Mouse (Mus musculus) CH12.LX (cell line): Measurements from ENCODE around the gene Gm5741. TPM values are rescaled to one million over a fixed set of nuclear protein-coding genes. Genes with fewer than 3 reads are reported as not detected.
"Not testable (repeated sequence)": the region's sequence is repeated elsewhere in the genome, so short reads cannot be mapped to it uniquely, and the experiment has no call there.

Experiments
- DNase-seq: peaks from one replicate; pipeline ENCODE4 v3.0.0-alpha.2; 2013; ENCODE audit errors: extremely low read depth
- H3K27ac ChIP-seq: 2 replicates; pipeline ENCODE4 v1.5.1; 2012; ENCODE audit warnings: low read depth, mild to moderate bottlenecking, control low read depth, moderate library complexity; ENCODE audit not compliant: insufficient read depth
- H3K27me3 ChIP-seq: replicated peaks from 2 replicates; pipeline ENCODE3; 2012; ENCODE audit warnings: inconsistent platforms
- H3K36me3 ChIP-seq, 2 experiments: replicated peaks in 1 of 2; 2 replicates each; pipeline versions ENCODE3 to v1.6.1; 2012; ENCODE audit warnings: inconsistent platforms in 1 of 2, low read length in 1 of 2, mild to moderate bottlenecking in 1 of 2, mixed read lengths in 1 of 2, moderate library complexity in 1 of 2; ENCODE audit not compliant: control insufficient read depth in 1 of 2, insufficient read depth in 1 of 2
- H3K4me1 ChIP-seq, 2 experiments: 2 replicates each; pipeline ENCODE4 v1.6.1; 2012; ENCODE audit warnings: inconsistent platforms in 1 of 2, moderate library complexity in 1 of 2; ENCODE audit not compliant: insufficient read depth in 2 of 2, control insufficient read depth in 1 of 2
- H3K4me2 ChIP-seq: 2 replicates; pipeline ENCODE4 v1.6.1; 2012; ENCODE audit warnings: low read depth, mild to moderate bottlenecking, control low read depth; ENCODE audit not compliant: poor library complexity, insufficient read depth, severe bottlenecking
- H3K4me3 ChIP-seq, 3 experiments: fragments of 150-350 bp in 1 of 3; sonication (generic) in 1 of 3; replicated peaks in 1 of 3; 2 replicates each; pipeline versions ENCODE3 to v1.5.1; 2011 to 2012; ENCODE audit warnings: low read depth in 2 of 3, low read length in 2 of 3, mild to moderate bottlenecking in 2 of 3, moderate library complexity in 2 of 3, control low read depth in 1 of 3, improper control_type of control experiment in 1 of 3, inconsistent platforms in 1 of 3, mixed read lengths in 1 of 3; ENCODE audit not compliant: poor library complexity in 1 of 3
- H3K79me2 ChIP-seq: replicated peaks from 2 replicates; pipeline ENCODE4 v1.6.1; 2012; ENCODE audit warnings: mild to moderate bottlenecking, moderate library complexity; ENCODE audit not compliant: control insufficient read depth, poor library complexity, insufficient read depth, severe bottlenecking; ENCODE audit errors: extremely low read depth
- H3K9ac ChIP-seq: 2 replicates; pipeline ENCODE4 v1.6.1; 2012; ENCODE audit warnings: low read depth, mild to moderate bottlenecking, control low read depth, moderate library complexity; ENCODE audit not compliant: insufficient read depth
- H3K9me3 ChIP-seq: replicated peaks from 2 replicates; pipeline ENCODE3; 2012; ENCODE audit warnings: low read length, inconsistent platforms, mixed read lengths
- BHLHE40 ChIP-seq: IDR thresholded peaks from 2 replicates; pipeline ENCODE4 v1.6.1; 2011; ENCODE audit warnings: mild to moderate bottlenecking, low read depth, low read length, improper control_type of control experiment
- CHD1 ChIP-seq: IDR thresholded peaks from 2 replicates; pipeline ENCODE4 v1.6.1; 2012; ENCODE audit warnings: low read depth, low read length, improper control_type of control experiment, inconsistent platforms
- E2F4 ChIP-seq: IDR thresholded peaks from 2 replicates; pipeline ENCODE4 v1.6.1; 2011; ENCODE audit warnings: low read depth, low read length, improper control_type of control experiment; ENCODE audit not compliant: insufficient replicate concordance
- EP300 ChIP-seq: IDR thresholded peaks from 2 replicates; pipeline ENCODE4 v1.6.1; 2011; ENCODE audit warnings: low read length, improper control_type of control experiment
- HCFC1 ChIP-seq: IDR thresholded peaks from 2 replicates; pipeline ENCODE4 v1.6.1; 2012; ENCODE audit warnings: low read depth, mild to moderate bottlenecking, inconsistent platforms, low read length, improper control_type of control experiment
- KAT2A ChIP-seq: IDR thresholded peaks from 2 replicates; pipeline ENCODE4 v1.6.1; 2012; ENCODE audit warnings: low read length, improper control_type of control experiment, inconsistent platforms; ENCODE audit not compliant: insufficient replicate concordance
- MAFK ChIP-seq: IDR thresholded peaks from 2 replicates; pipeline ENCODE4 v1.6.1; 2011; ENCODE audit warnings: low read length, improper control_type of control experiment; ENCODE audit not compliant: insufficient replicate concordance
- MAX ChIP-seq: IDR thresholded peaks from 2 replicates; pipeline ENCODE4 v1.6.1; 2011; ENCODE audit warnings: low read length, improper control_type of control experiment
- MAZ ChIP-seq: IDR thresholded peaks from 2 replicates; pipeline ENCODE4 v1.6.1; 2012; ENCODE audit warnings: low read depth, mild to moderate bottlenecking, inconsistent platforms, low read length, improper control_type of control experiment, moderate library complexity
- MEF2A ChIP-seq: IDR thresholded peaks from 2 replicates; pipeline ENCODE4 v1.6.1; 2014; ENCODE audit warnings: low read depth, mild to moderate bottlenecking, inconsistent platforms, low read length, improper control_type of control experiment, borderline replicate concordance
- NELFE ChIP-seq: IDR thresholded peaks from 2 replicates; pipeline ENCODE4 v1.6.1; 2011; ENCODE audit warnings: low read depth, low read length, improper control_type of control experiment
- PAX5 ChIP-seq: IDR thresholded peaks from 2 replicates; pipeline ENCODE4 v1.6.1; 2012; ENCODE audit warnings: low read length, inconsistent platforms, mixed read lengths
- POLR2A ChIP-seq: IDR thresholded peaks from 2 replicates; pipeline ENCODE4 v1.6.1; 2011; ENCODE audit warnings: low read depth, mild to moderate bottlenecking, improper control_type of control experiment, low read length
- SIN3A ChIP-seq: IDR thresholded peaks from 2 replicates; pipeline ENCODE4 v1.6.1; 2012; ENCODE audit warnings: low read length, improper control_type of control experiment, inconsistent platforms
- SMC3 ChIP-seq: IDR thresholded peaks from 2 replicates; pipeline ENCODE4 v1.6.1; 2011; ENCODE audit warnings: low read depth, low read length, improper control_type of control experiment
- TBP ChIP-seq: conservative IDR thresholded peaks from 2 replicates; pipeline ENCODE4 v1.6.1; 2011; ENCODE audit warnings: low read depth, low read length, improper control_type of control experiment
- USF1 ChIP-seq: IDR thresholded peaks from 2 replicates; pipeline ENCODE4 v1.6.1; 2014; ENCODE audit warnings: low read depth, mild to moderate bottlenecking, inconsistent platforms, low read length, improper control_type of control experiment
- ZC3H11A ChIP-seq: IDR thresholded peaks from 2 replicates; pipeline ENCODE4 v1.6.1; 2012; ENCODE audit warnings: low read depth, mild to moderate bottlenecking, inconsistent platforms, low read length, improper control_type of control experiment
- ZMIZ1 ChIP-seq: IDR thresholded peaks from 2 replicates; pipeline ENCODE4 v1.6.1; 2012; ENCODE audit warnings: low read depth, mild to moderate bottlenecking, inconsistent platforms, low read length, improper control_type of control experiment
- dilution Hi-C: fragments of 300-500 bp; cut with MboI; formaldehyde crosslinking; loops from 2 replicates; pipeline ENCODE4 v1.14.3; 2020; ENCODE audit warnings: low sequenced_read_pairs; ENCODE audit not compliant: extremely low pct_unique_long_range_greater_than_20kb, extremely low pct_ligation_motif_present
- in situ Hi-C: fragments of 300-500 bp; cut with MboI; formaldehyde crosslinking; loops from 3 replicates; pipeline ENCODE4 v1.14.3; 2019; ENCODE audit warnings: low sequenced_read_pairs, low pct_ligation_motif_present, low pct_unique_long_range_greater_than_20kb, mixed read lengths
- polyA plus RNA-seq: library from polyadenylated mRNA; unstranded; fragments of >175 nt; gene quantifications from 2 replicates; pipeline ENCODE4 v1.2.1, GENCODE M21; 2012; ENCODE audit warnings: low read depth; ENCODE audit not compliant: insufficient read length
- total RNA-seq, 2 experiments: library from RNA; depleted of rRNA; stranded (reverse); fragments of 300-350 nt in 1 of 2; fragments of >200 nt in 1 of 2; gene quantifications; 2 replicates each; pipeline ENCODE4 v1.2.3; 2012 to 2014

The Gm5741 gene
- total and polyA plus RNA-seq, 3 experiments: 1.0 TPM; not detected in 2

DNA sequence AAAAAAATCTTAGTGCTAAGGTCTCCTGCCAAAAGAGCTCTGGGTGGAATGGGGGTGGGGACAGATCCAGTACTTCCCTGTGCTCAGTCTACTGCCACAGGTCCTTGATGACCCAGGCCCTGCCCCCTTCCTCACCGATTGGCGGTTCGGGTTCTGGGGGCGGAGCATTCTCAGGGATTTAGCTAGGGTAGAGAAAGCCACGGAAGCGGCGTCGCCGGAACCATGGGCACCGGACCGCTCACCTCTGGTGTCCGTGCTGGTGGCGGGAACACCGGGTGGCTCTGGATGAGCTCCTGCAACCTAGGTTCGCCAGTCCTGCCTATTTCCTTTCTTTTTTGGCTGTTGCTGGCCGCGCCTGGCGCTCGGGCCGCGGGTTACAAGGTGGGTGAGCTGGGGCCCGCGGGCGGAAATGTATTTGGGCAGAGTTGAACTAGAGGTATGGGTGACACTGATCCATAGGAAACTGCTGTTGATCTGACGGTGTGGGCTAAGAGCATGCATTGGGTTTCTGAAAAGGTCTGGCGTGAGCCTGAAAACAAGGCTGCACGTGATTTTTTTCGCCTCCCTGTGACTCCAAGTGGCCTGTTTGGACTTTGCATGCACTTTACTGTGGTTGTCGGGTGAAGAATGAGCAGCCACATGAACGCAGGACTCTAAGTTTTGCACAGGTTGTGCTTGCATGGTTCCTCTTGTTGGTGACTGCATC, 15.5 kb upstream of the Gm5741 start, which contains the start of gene Man2b1 (continued):
- TF ChIP-seq ZC3H11A (no peak), HCFC1 (peak; percentile 71), TBP (0 out of 2 replicates have a peak, but pooled peaks have one; percentile 61), MAX (peak; percentile 74), MAFK (no peak), MEF2A (peak; percentile 44; the same call in 1 of the 2 replicates), EP300 (no peak), USF1 (peak; percentile 30; the same call in 1 of the 2 replicates), SIN3A (peak; percentile 72), MAZ (no peak), ZMIZ1 (peak; percentile 88), KAT2A (no peak), POLR2A (peak; percentile 94), PAX5 (no peak), CHD1 (no peak), BHLHE40 (peak; percentile 90), E2F4 (no peak), SMC3 (no peak)

DNA sequence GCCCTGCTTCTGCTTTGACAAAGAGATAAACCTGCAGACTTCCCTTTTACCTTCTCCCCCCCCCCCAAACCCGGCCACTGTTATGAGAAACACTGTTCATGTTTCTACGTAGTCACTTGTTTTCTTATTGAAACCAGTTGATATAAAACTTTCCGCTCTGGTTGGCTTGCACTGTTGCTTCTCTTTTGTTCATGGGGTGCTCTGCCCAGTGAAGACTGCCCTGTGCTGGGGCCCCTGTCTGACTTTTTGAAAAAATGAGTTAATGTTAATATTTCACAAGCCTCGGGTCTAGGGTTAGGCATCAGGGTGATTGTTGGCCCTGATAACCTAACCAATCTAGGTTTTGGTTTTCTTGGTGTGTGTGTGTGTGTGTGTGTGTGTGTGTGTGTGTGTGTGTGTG, 14.4 kb upstream of the Gm5741 start:
- Histone ChIP-seq H3K36me3 (peaks cover 28 to 46% of the 10 kb centered on the region in 2 experiments), H3K4me1 (peaks cover 7 to 39% of the 10 kb centered on the region in 2 experiments; a peak in 3 of 4 replicates), H3K79me2 (peaks cover 16% of the 10 kb centered on the region), H3K4me2 (peak overlapping the region; percentile 89; the same call in 1 of the 2 replicates)
- H3K9me3 ChIP-seq, in situ Hi-C loops, DNase-seq, H3K27me3 ChIP-seq, H3K27ac ChIP-seq, H3K9ac ChIP-seq, H3K4me3 ChIP-seq, dilution Hi-C loops: not testable (repeated sequence)

DNA sequence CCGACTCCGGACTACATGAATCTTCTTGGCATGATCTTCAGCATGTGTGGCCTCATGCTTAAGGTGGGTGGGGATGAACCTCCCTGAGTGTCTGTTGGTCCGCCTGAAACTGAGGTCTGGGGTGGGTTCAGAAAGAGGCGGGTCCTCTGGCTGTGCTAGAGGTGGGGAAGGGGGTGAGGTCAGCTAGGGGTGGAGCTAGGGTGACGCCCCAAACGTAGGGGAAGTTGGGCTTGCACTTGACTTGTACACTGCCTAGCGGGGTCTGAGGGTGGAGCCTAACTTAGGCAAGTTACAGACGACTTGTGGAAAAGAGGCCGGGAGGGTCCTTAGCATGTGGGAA, 13.4 kb upstream of the Gm5741 start, which contains the start of gene Wdr83:
Gene Wdr83, minus strand, starts transcription at position 91 of the 340 bp plus-strand sequence.
- Histone ChIP-seq H3K79me2 (peaks cover 16% of the 10 kb centered on the region), H3K4me3 (peak within 1 kb of the TSS; percentile 86 to 96 (median 94)), H3K4me1 (peaks cover 7 to 42% of the 10 kb centered on the region in 2 experiments; a peak in 3 of 4 replicates), H3K36me3 (peaks cover 24 to 44% of the 10 kb centered on the region in 2 experiments), H3K9ac (peak within 1 kb of the TSS; percentile 85), H3K27ac (peak within 1 kb of the TSS; percentile 53), H3K9me3 (no peaks in the 10 kb centered on the region)
- in situ Hi-C loops (no loop called here), dilution Hi-C loops (no loop called here)
- peak; percentile 84 for DNase-seq
- peak; percentile 67 for TF ChIP-seq ZMIZ1
- peak; percentile 68 for TF ChIP-seq POLR2A
- TF ChIP-seq MAFK: no peak
- TF ChIP-seq NELFE: peak; percentile 41
- no peak for TF ChIP-seq CHD1
- TF ChIP-seq, all 38 proteins: peak for 3
- peak within 1 kb of the TSS; percentile 89 for H3K4me2 ChIP-seq
- no peaks in the 10 kb centered on the region for H3K27me3 ChIP-seq
